22 mouse cellular contexts compared by ENCODE assay signal in the genomic region with DNA sequence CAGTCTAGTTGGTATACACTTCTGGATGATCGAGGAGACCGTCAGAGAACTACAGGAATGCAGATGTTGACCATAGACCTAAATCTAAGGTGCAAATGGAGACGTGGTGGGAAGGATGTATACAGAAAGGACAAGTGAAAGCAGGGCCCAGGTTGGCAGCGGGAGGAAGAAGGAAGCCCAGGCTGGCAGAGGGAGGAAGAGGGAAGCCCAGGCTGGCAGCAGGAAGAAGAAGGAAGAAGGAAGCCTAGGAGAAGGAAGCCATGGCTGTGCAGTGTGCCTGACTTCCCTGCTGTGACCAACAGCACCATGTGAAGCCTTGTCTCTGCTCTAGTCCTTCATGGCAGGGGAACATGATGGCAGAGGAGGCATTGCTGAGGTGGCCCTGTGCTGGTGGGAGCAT.
"Had no signal": no experiment of that assay in that cellular context is flagged by ENCODE, and none has a peak within 500 bp of the region (broad histone marks: within the 10 kb centered on the region; RNA-seq: fewer than 3 reads in every experiment).

No protein-coding gene starts in this region.

- H3K4me3 ChIP-seq: kidney, embryonic 15.5 days; left cerebral cortex, adult 2 months; midbrain, embryonic 10.5 days; midbrain, embryonic 13.5 days; myocyte; neural tube, embryonic 13.5 days had no signal

- H3K9ac ChIP-seq: kidney, embryonic 15.5 days; liver, embryonic 14.5 days; liver, postnatal 0 days; lung, embryonic 14.5 days; midbrain, embryonic 13.5 days; neural tube, embryonic 13.5 days had no signal

- H3K4me2 ChIP-seq: kidney, embryonic 15.5 days; lung, embryonic 14.5 days; midbrain, embryonic 13.5 days; neural tube, embryonic 13.5 days had no signal

- ATAC-seq: liver, postnatal 0 days; lung, postnatal 0 days; midbrain, embryonic 13.5 days; midbrain, embryonic 16.5 days had no signal

- H3K9me3 ChIP-seq: kidney, embryonic 15.5 days; midbrain, embryonic 10.5 days; midbrain, embryonic 13.5 days; neural tube, embryonic 13.5 days had no signal

- DNase-seq: kidney, adult 18-20 months; kidney, postnatal 10 days; kidney, postnatal 36 days; layer of hippocampus, postnatal 36 days; liver, postnatal 0 days; lung, embryonic 14.5 days; lung, postnatal 36 days; right cerebral cortex, adult 18-20 months; right cerebral cortex, postnatal 14 days; right cerebral cortex, postnatal 4 days; thymus, adult 2 months; thymus, postnatal 14 days had no signal

- H3K27ac ChIP-seq: left cerebral cortex, adult 2 months; liver, embryonic 14.5 days; midbrain, embryonic 10.5 days; midbrain, embryonic 13.5 days; neural tube, embryonic 13.5 days; stomach, postnatal 0 days had no signal

- H3K27me3 ChIP-seq: kidney, embryonic 15.5 days; midbrain, embryonic 13.5 days; neural tube, embryonic 13.5 days had no signal
